In genomic region chr5:125327596-125328385, GRCm38 (mm10) we compare ENCODE assay signal across 10 mouse cellular contexts. TPM values are rescaled to one million over a fixed set of nuclear protein-coding genes. Genes with fewer than 3 reads are reported as not detected.
DNase-seq lines count a peak whose midpoint lies in the region; ATAC-seq lines count a peak whose summit lies in the region.
"Had no signal": no experiment of that assay in that cellular context is flagged by ENCODE, and none has a peak within 500 bp of the region (broad histone marks: within the 10 kb centered on the region; RNA-seq: fewer than 3 reads in every experiment).

No protein-coding gene starts in this region.

- no peaks in the 10 kb centered on the region for H3K27me3 ChIP-seq in kidney, embryonic 15.5 days
- H3K27me3 ChIP-seq in hindbrain, embryonic 16.5 days (replicated peaks; ENCODE audit: control insufficient read depth, insufficient read depth, low read length): no peaks in the 10 kb centered on the region
- no peaks in the 10 kb centered on the region for H3K27me3 ChIP-seq in neural tube, embryonic 13.5 days

- 62% methylated on average over 18 of the region's 18 CpGs for WGBS in kidney, embryonic 15.5 days
- 58% methylated on average over 18 of the region's 18 CpGs for WGBS in hindbrain, embryonic 16.5 days
- WGBS in neural tube, embryonic 13.5 days: 58% methylated on average over 18 of the region's 18 CpGs

- DNase-seq in kidney, adult 11 months: no peak
- DNase-seq in embryo, embryonic 10.5 days (ENCODE audit: low spot score): peak; percentile 73
- no peak for DNase-seq in natural killer cell, adult 2 months (ENCODE audit: low spot score in 2 of 2)
- DNase-seq in ovary, postnatal 36 days (ENCODE audit: low spot score): no peak
- no peak for DNase-seq in heart, adult 9 months (ENCODE audit: low spot score in 2 of 2)

- no peak overlapping the region for H3K27ac ChIP-seq in kidney, embryonic 15.5 days
- H3K27ac ChIP-seq in hindbrain, embryonic 16.5 days (ENCODE audit: low read depth, low read length): no peak overlapping the region
- no peak overlapping the region for H3K27ac ChIP-seq in neural tube, embryonic 13.5 days (replicated peaks)
- H3K27ac ChIP-seq: macrophage had no signal

- no peak overlapping the region for H3K9ac ChIP-seq in kidney, embryonic 15.5 days
- H3K9ac ChIP-seq in hindbrain, embryonic 16.5 days (ENCODE audit: low read depth, low read length): peak overlapping the region; percentile 51; the same call in 1 of the 2 replicates
- H3K9ac ChIP-seq in neural tube, embryonic 13.5 days: peak overlapping the region; percentile 60

- peaks cover 52% of the 10 kb centered on the region for H3K4me1 ChIP-seq in kidney, embryonic 15.5 days
- H3K4me1 ChIP-seq in hindbrain, embryonic 16.5 days (ENCODE audit: control insufficient read depth, insufficient read depth, low read depth, low read length): peaks cover 4% of the 10 kb centered on the region; the same call in 1 of the 2 replicates
- peaks cover 17% of the 10 kb centered on the region for H3K4me1 ChIP-seq in neural tube, embryonic 13.5 days (replicated peaks)

- H3K9me3 ChIP-seq in kidney, embryonic 15.5 days (replicated peaks): no peaks in the 10 kb centered on the region
- H3K9me3 ChIP-seq in hindbrain, embryonic 16.5 days (ENCODE audit: control insufficient read depth, low read length): no peaks in the 10 kb centered on the region
- H3K9me3 ChIP-seq in neural tube, embryonic 13.5 days: no peaks in the 10 kb centered on the region

- peak overlapping the region; percentile 26 for H3K4me3 ChIP-seq in kidney, embryonic 15.5 days (replicated peaks)
- peak overlapping the region; percentile 39 for H3K4me3 ChIP-seq in hindbrain, embryonic 16.5 days (ENCODE audit: low read length)
- H3K4me3 ChIP-seq in neural tube, embryonic 13.5 days: peak overlapping the region; percentile 34
- H3K4me3 ChIP-seq: erythroblast, embryonic 14.5 days had no signal

- peak overlapping the region; percentile 51 for H3K4me2 ChIP-seq in kidney, embryonic 15.5 days
- H3K4me2 ChIP-seq in hindbrain, embryonic 16.5 days (ENCODE audit: low read length): peak overlapping the region; percentile 57
- H3K4me2 ChIP-seq in neural tube, embryonic 13.5 days: peak overlapping the region; percentile 53

- no peaks in the 10 kb centered on the region for H3K36me3 ChIP-seq in kidney, embryonic 15.5 days
- H3K36me3 ChIP-seq in hindbrain, embryonic 16.5 days (ENCODE audit: control insufficient read depth, insufficient read depth, low read length): no peaks in the 10 kb centered on the region
- no peaks in the 10 kb centered on the region for H3K36me3 ChIP-seq in neural tube, embryonic 13.5 days

- no peak for ATAC-seq in kidney, embryonic 15.5 days (replicated peaks; ENCODE audit: low FRiP score)
- peak; percentile 83 for ATAC-seq in hindbrain, embryonic 16.5 days
- peak; percentile 86 for ATAC-seq in neural tube, embryonic 13.5 days (ENCODE audit: low read depth)

RNA-seq across cellular contexts. Expression of gene Scarb1, which starts 13.1 kb away (rescaled TPM):
- polyA plus RNA-seq in kidney, embryonic 15.5 days (2015; fragmentation: Nextera tagmentation; extraction: Ambion mirVana): 67.6 and 97.9 TPM in 2 replicates
- 55.3 and 62.6 TPM in 2 replicates for polyA plus RNA-seq in hindbrain, embryonic 16.5 days (2015; fragmentation: Nextera tagmentation; extraction: Ambion mirVana)
- polyA plus RNA-seq in neural tube, embryonic 13.5 days (2015; fragmentation: Nextera tagmentation; extraction: Ambion mirVana): 28.8 and 33.2 TPM in 2 replicates
